Mouse (Mus musculus): ENCODE measurements around the gene Zfand5. TPM values are rescaled to one million over a fixed set of nuclear protein-coding genes. Genes with fewer than 3 reads are reported as not detected.

Zfand5 gene
- 100 to 1,000 TPM; 352 to 428 TPM for total RNA-seq (2023)

DNA sequence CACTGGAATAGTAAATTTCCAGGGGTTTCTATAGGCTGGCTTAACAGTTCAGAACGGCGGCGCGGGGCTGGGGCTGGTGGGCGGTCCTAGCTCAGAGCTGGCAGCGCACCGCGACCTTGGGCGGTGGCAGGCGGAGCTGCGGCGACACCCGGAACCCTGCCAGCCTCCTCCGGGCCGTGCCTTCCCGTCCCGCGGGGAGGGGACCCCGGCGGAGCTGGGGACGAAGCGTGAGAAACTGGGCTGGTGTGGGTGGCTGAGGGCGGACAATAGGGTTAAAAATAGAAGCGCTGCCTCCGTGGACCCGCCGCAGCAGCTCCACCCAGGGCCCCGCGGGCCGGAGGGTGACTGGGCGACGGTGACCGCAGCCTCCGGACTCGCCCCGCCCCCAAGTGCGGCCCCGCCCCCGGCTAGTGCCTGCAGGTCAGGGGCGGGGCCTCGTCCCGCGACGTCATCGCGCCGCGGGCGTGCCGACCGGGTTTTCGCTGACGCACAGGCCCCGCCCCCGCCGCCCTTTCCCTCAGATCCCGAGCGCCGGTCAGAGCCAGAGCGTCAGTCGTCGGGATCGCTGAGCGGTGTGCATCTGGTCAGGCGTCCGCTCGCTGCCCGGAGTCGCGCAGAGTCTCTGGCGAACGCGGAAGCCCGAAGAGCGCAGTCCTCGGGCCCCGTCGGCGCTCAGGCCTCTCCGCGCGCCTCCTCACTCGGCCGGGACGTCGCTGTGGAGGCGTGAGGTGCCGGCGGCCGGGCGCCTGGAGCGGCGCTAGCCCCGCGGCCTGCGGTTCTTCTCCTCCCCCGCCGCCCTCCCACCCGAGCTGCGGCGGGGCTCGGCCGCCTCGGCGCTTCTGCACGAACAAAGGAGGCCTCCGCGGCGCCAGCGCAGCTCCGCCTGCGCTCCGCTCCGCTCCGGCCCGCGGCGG, at the start of gene Zfand5:
TSS of gene Zfand5 (plus strand) at position 538 of the 914 bp plus-strand sequence.

Other genes starting within 250 kb of the Zfand5 start
- 100 to 1,000 TPM; 101 to 170 TPM for gene Gda, start 201.2 kb downstream of the Zfand5 start, total RNA-seq (2023)

Measured in monocyte, adult 59 days (primary cell).